Mouse (Mus musculus): ENCODE measurements around the gene Zbtb34. TPM values are rescaled to one million over a fixed set of nuclear protein-coding genes. Genes with fewer than 3 reads are reported as not detected.

The Zbtb34 gene
- polyA plus RNA-seq, 1 experiment, result 17.5 TPM

- DNase-seq (ENCODE audit: extremely low spot score in 1 of 2, low spot score in 1 of 2), result no peak
Observed at GRCm38 (mm10) chr2:33359184-33359583, 71.9 kb downstream of the Zbtb34 start.

- no peak for DNase-seq (ENCODE audit: extremely low spot score in 1 of 2, low spot score in 1 of 2)
Observed at GRCm38 (mm10) chr2:33357250-33357838, 73.8 kb downstream of the Zbtb34 start.

Other genes starting within 250 kb of the Zbtb34 start
- 4.6 and 7.2 TPM in 2 replicates for gene Angptl2, start 215.3 kb downstream of the Zbtb34 start, polyA plus RNA-seq (2012; rRNA removed)
- 55.7 and 63.9 TPM in 2 replicates for gene Ralgps1, start 59.8 kb downstream of the Zbtb34 start, polyA plus RNA-seq (2012; rRNA removed)
- gene Zbtb43, start 37.2 kb upstream of the Zbtb34 start, polyA plus RNA-seq (2012; rRNA removed), result 22.9 and 23.5 TPM in 2 replicates
- gene Lmx1b, start 209.2 kb upstream of the Zbtb34 start, polyA plus RNA-seq (2012; rRNA removed), result 0.36 and 0.38 TPM in 2 replicates